Mouse (Mus musculus) macrophage (primary cell): Measurements from ENCODE around the gene Olfr1043. TPM values are rescaled to one million over a fixed set of nuclear protein-coding genes. Genes with fewer than 3 reads are reported as not detected.
"Not testable (repeated sequence)": the region's sequence is repeated elsewhere in the genome, so short reads cannot be mapped to it uniquely, and the experiment has no call there.

ENCODE experiments used
- H3K27ac ChIP-seq: fragments of 350-480 bp; formaldehyde crosslinking; 2 replicates; pipeline ENCODE4 v1.9.0; 2021
- H3K36me3 ChIP-seq: fragments of 350-480 bp; formaldehyde crosslinking; 2 replicates; pipeline ENCODE4 v1.9.0; 2021; ENCODE audit errors: inconsistent target
- H3K4me3 ChIP-seq: fragments of 350-480 bp; formaldehyde crosslinking; 2 replicates; pipeline ENCODE4 v1.9.0; 2021; ENCODE audit errors: inconsistent target
- H3K79me2 ChIP-seq: fragments of 350-480 bp; formaldehyde crosslinking; 2 replicates; pipeline ENCODE4 v1.9.0; 2021; ENCODE audit errors: inconsistent target
- WGBS: methylation state at CpG from one replicate; pipeline ENCODE4 v1.1.7; 2026; ENCODE audit warnings: inconsistent platforms; ENCODE audit not compliant: missing documents; 5-methylcytosine and 5-hydroxymethylcytosine counted together
- polyA plus RNA-seq: library from polyadenylated mRNA; stranded (reverse); fragments of 250-400 nt; gene quantifications from 3 replicates; pipeline ENCODE4 v1.2.4, GENCODE M21; 2018; ENCODE audit warnings: inconsistent platforms
- total RNA-seq, 78 experiments: library from RNA; depleted of rRNA; stranded (reverse); fragments of 250-400 nt; gene quantifications; 1 replicate in 9 of 78; 2 replicates in 24 of 78; 3 replicates in 43 of 78; 4 replicates in 2 of 78; pipeline ENCODE4 v1.2.4; 2018; ENCODE audit warnings: inconsistent platforms in 56 of 78

Gene Olfr1043
- total RNA-seq (2018; cell fraction: chromatin; rRNA removed): not detected
- total RNA-seq (2018; cell fraction: cytosol; rRNA removed): not detected
- not detected for total RNA-seq (2018; cell fraction: nucleus; rRNA removed)
- polyA plus RNA-seq: not detected in 3 replicates

DNA sequence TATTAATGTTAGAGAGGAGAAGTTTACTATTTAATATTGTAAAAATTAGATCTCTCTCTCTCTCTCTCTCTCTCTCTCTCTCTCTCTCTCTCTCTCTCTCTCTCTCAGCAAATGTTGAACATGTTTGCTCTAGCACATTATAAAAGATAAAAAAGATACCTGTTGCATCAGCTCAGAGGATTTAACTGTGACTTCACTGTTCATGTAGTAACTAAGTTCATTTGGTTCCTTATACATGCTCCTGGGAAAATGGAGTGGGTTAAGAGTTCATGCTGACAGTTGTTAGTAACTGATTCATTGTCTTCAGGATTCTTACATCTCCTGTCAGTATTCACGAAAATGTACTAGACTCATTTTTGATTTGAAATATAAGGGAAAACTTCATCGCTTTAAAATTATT lies at the start of gene Olfr1043:
TSS of gene Olfr1043 (minus strand) at position 101 of the 400 bp plus-strand sequence.
- no peaks in the 10 kb centered on the region for H3K36me3 ChIP-seq
- H3K4me3 ChIP-seq: no peak within 1 kb of the TSS
- H3K27ac ChIP-seq: no peak within 1 kb of the TSS
- 90% methylated on average over 2 of the region's 2 CpGs for WGBS
- H3K79me2 ChIP-seq: no peaks in the 10 kb centered on the region

DNA sequence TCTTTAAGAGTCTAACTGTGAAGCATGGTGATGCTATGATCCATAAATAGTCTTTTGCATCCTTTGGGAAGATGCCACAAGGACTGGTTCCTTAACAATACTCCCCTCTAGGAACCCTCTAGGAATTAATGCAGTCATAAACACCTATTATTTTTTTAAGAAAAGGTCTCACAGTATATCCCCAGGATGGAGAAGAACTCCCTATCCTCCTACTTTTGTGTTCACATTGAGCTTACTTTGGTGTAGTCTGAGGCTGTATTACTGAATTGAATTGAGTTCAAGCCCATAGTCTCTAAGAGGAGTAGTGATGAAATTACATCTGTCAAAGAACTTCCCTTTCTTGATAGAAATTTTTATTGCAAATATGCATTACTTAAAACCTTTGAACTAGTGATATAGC lies 35.6 kb upstream of the Olfr1043 start, which contains the start of gene Olfr1045:
TSS of gene Olfr1045 (minus strand) at position 101 of the 400 bp plus-strand sequence.
- no peak within 1 kb of the TSS for H3K27ac ChIP-seq
- no peaks in the 10 kb centered on the region for H3K79me2 ChIP-seq
- H3K4me3 ChIP-seq: no peak within 1 kb of the TSS
- no peaks in the 10 kb centered on the region for H3K36me3 ChIP-seq

DNA sequence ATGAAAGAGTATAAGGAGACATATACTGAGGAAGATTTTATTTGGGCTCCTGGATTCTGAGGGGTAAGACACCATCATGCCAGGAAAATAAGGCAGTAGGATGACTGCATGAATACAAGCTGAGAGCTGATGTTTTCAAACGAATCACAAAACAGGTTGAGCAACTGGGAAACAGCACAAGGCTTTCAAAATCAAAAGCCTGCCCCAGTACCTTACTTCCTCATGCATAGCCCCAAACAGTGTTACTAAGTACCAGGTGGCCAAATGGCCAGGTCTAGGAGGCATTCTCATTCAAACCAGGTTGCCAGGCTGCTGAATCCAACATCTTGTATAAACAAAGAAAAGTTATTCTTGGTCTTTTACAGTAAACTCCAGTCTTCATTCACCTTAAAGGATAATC lies 28.5 kb upstream of the Olfr1043 start:
- Histone ChIP-seq H3K79me2 (no peaks in the 10 kb centered on the region), H3K4me3 (no peak overlapping the region), H3K27ac (no peak overlapping the region), H3K36me3 (no peaks in the 10 kb centered on the region)
- 56% methylated on average over 1 of the region's 1 CpGs for WGBS

GRCm38 (mm10) chr2:86185583-86185982 lies 18.3 kb upstream of the Olfr1043 start, which contains the start of gene Olfr52:
Gene Olfr52, minus strand, starts transcription at chr2:86185683.
- no peaks in the 10 kb centered on the region for H3K79me2 ChIP-seq
- no peaks in the 10 kb centered on the region for H3K36me3 ChIP-seq
- no peak within 1 kb of the TSS for H3K27ac ChIP-seq
- no peak within 1 kb of the TSS for H3K4me3 ChIP-seq

- H3K79me2 ChIP-seq: no peaks in the 10 kb centered on the region
- H3K27ac ChIP-seq: no peak overlapping the region
- WGBS: 91% methylated on average over 3 of the region's 3 CpGs
- no peak overlapping the region for H3K4me3 ChIP-seq
- H3K36me3 ChIP-seq: no peaks in the 10 kb centered on the region
Observed at GRCm38 (mm10) chr2:86179950-86180349, 12.6 kb upstream of the Olfr1043 start.

DNA sequence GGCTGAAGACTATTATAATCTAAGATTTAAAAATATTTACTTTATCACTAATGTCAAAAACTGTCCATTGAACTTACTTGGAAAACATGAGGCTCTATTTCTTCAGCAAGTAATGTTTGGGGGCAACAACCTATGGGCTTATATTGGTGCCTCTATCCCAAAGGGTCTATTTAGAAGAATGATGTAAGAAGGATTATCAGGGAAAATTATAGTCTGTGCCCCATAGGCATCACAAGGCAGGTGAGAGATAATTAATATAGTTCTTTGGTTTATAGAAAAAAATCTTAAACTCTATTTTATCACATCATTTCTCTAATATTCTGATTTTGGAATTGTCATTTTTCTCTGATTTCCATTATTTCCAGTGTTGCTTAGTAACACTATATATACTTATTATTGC lies 10.4 kb upstream of the Olfr1043 start, which contains the start of gene Olfr1044:
TSS of gene Olfr1044 (minus strand) at position 101 of the 400 bp plus-strand sequence.
- no peak within 1 kb of the TSS for H3K4me3 ChIP-seq
- H3K36me3 ChIP-seq: no peaks in the 10 kb centered on the region
- no peaks in the 10 kb centered on the region for H3K79me2 ChIP-seq
- no peak within 1 kb of the TSS for H3K27ac ChIP-seq

DNA sequence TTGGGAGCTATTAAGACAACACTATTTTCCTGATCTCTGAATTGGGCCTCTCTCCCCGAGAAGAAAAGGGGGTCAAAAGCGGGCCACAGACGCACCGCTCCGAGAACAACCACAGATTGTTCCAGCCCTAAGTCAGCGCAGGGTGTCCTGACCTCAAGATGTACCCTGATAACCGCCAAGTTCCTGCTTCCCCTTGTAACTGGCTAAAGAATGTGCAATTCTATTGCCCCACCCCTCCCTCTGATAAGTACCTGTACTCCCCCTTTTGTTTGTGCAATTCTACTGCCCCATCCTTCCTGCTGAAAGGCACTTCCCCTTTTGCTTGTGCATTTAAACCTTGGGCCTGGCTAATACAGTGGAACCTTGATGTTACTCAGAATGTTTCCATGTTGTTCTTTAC lies 8.1 kb upstream of the Olfr1043 start:
- 38% methylated on average over 7 of the region's 7 CpGs for WGBS
- not testable (repeated sequence) for H3K27ac ChIP-seq, H3K79me2 ChIP-seq, H3K36me3 ChIP-seq, H3K4me3 ChIP-seq

DNA sequence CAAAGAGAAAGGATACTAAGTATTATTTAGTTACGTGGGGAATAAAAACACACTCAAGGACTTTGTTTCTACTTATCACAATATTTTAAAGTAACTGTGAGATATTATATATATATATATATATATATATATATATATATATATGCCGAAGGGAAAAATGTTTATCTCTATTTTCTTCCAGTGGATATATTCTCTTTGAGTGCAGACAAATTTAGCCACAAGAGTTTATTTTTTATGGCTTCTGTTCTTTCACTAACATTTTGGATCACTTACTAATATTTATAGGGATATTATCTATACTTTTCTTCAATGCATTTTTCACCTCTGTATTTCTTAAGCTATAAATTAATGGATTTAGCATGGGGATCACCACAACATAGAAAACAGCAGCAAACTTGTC lies 5.6 kb downstream of the Olfr1043 start, which contains the start of gene Olfr1042:
TSS of gene Olfr1042 (minus strand) at position 101 of the 400 bp plus-strand sequence.
- Histone ChIP-seq H3K27ac (no peak within 1 kb of the TSS), H3K79me2 (no peaks in the 10 kb centered on the region), H3K36me3 (no peaks in the 10 kb centered on the region), H3K4me3 (no peak within 1 kb of the TSS)
- WGBS: 80% methylated on average over 1 of the region's 2 CpGs

GRCm38 (mm10) chr2:86146632-86147031 lies 20.7 kb downstream of the Olfr1043 start, which contains the start of gene Olfr1040:
Gene Olfr1040, minus strand, starts transcription at chr2:86146732.
- Histone ChIP-seq H3K4me3 (no peak within 1 kb of the TSS), H3K79me2 (no peaks in the 10 kb centered on the region), H3K27ac (no peak within 1 kb of the TSS), H3K36me3 (no peaks in the 10 kb centered on the region)
- 86% methylated on average over 1 of the region's 1 CpGs for WGBS

- H3K79me2 ChIP-seq: no peaks in the 10 kb centered on the region
- WGBS: 100% methylated on average over 1 of the region's 1 CpGs
- H3K27ac ChIP-seq: no peak within 1 kb of the TSS
- no peak within 1 kb of the TSS for H3K4me3 ChIP-seq
- no peaks in the 10 kb centered on the region for H3K36me3 ChIP-seq
Observed at GRCm38 (mm10) chr2:86135828-86136227, 31.5 kb downstream of the Olfr1043 start, which contains the start of gene Olfr1039. Gene Olfr1039, minus strand, starts transcription at chr2:86135928.

Other genes with a start within 250 kb of the Olfr1043 start
- gene Olfr1026, start 246.0 kb downstream of the Olfr1043 start, polyA plus RNA-seq: not detected in 3 replicates
- gene Olfr1028, start 217.1 kb downstream of the Olfr1043 start, polyA plus RNA-seq: not detected in 3 replicates
- not detected in 3 replicates for gene Olfr1029, start 193.6 kb downstream of the Olfr1043 start, polyA plus RNA-seq
- not detected in 3 replicates for gene Olfr1030, start 188.2 kb downstream of the Olfr1043 start, polyA plus RNA-seq
- not detected in 3 replicates for gene Olfr1031, start 177.2 kb downstream of the Olfr1043 start, polyA plus RNA-seq
- not detected in 3 replicates for gene Olfr1032, start 162.0 kb downstream of the Olfr1043 start, polyA plus RNA-seq
- 0.22 TPM in 1 of 3 replicates, not detected in the others for gene Olfr1033, start 146.9 kb downstream of the Olfr1043 start, polyA plus RNA-seq
- not detected in 3 replicates for gene Olfr1034, start 121.7 kb downstream of the Olfr1043 start, polyA plus RNA-seq
- gene Olfr1036, start 93.5 kb downstream of the Olfr1043 start, polyA plus RNA-seq: not detected in 3 replicates
- not detected in 3 replicates for gene Olfr1037, start 80.1 kb downstream of the Olfr1043 start, polyA plus RNA-seq
- gene Olfr1039, start 31.6 kb downstream of the Olfr1043 start, polyA plus RNA-seq: not detected in 3 replicates
- gene Olfr1040, start 20.8 kb downstream of the Olfr1043 start, polyA plus RNA-seq: not detected in 3 replicates
- gene Olfr1042, start 5.7 kb downstream of the Olfr1043 start, polyA plus RNA-seq: not detected in 3 replicates
- gene Olfr1044, start 10.3 kb upstream of the Olfr1043 start, polyA plus RNA-seq: not detected in 3 replicates
- gene Olfr52, start 18.2 kb upstream of the Olfr1043 start, polyA plus RNA-seq: not detected in 3 replicates
- gene Olfr1045, start 35.5 kb upstream of the Olfr1043 start, polyA plus RNA-seq: not detected in 3 replicates
- not detected in 3 replicates for gene Olfr1046, start 51.8 kb upstream of the Olfr1043 start, polyA plus RNA-seq
- gene Olfr1047, start 63.9 kb upstream of the Olfr1043 start, polyA plus RNA-seq: not detected in 3 replicates
- not detected in 3 replicates for gene Olfr1048, start 72.8 kb upstream of the Olfr1043 start, polyA plus RNA-seq
- gene Olfr1049, start 90.8 kb upstream of the Olfr1043 start, polyA plus RNA-seq: not detected in 3 replicates
- not detected in 3 replicates for gene Olfr1051, start 111.6 kb upstream of the Olfr1043 start, polyA plus RNA-seq
- not detected in 3 replicates for gene Olfr1052, start 124.9 kb upstream of the Olfr1043 start, polyA plus RNA-seq
- gene Olfr1053, start 147.8 kb upstream of the Olfr1043 start, polyA plus RNA-seq: not detected in 3 replicates
- not detected in 3 replicates for gene Olfr1054, start 167.9 kb upstream of the Olfr1043 start, polyA plus RNA-seq
- not detected in 3 replicates for gene Olfr1055, start 182.8 kb upstream of the Olfr1043 start, polyA plus RNA-seq
- gene Olfr1056, start 194.9 kb upstream of the Olfr1043 start, polyA plus RNA-seq: not detected in 3 replicates
- not detected in 3 replicates for gene Olfr1057, start 210.9 kb upstream of the Olfr1043 start, polyA plus RNA-seq
- not detected in 3 replicates for gene Olfr1058, start 221.0 kb upstream of the Olfr1043 start, polyA plus RNA-seq
- not detected in 3 replicates for gene Olfr1061, start 246.5 kb upstream of the Olfr1043 start, polyA plus RNA-seq